Mouse (Mus musculus) liver, embryonic 14.5 days (tissue): Measurements from ENCODE around the gene Vezt.

Source experiments
- CTCF ChIP-seq: IDR thresholded peaks from 2 replicates; pipeline ENCODE4 v1.5.1; 2016; ENCODE audit warnings: antibody characterized with exemption, low read depth, control low read depth
- EP300 ChIP-seq: IDR thresholded peaks from 2 replicates; pipeline ENCODE4 v1.6.1; 2016; ENCODE audit warnings: antibody characterized with exemption, low read depth

- TF ChIP-seq CTCF (no peak), EP300 (no peak)
Observed at GRCm38 (mm10) chr10:94038366-94039260, 3.0 kb upstream of the Vezt start.
